Mouse (Mus musculus): ENCODE data around the gene Upf3b.
"Not testable (repeated sequence)": the region's sequence is repeated elsewhere in the genome, so short reads cannot be mapped to it uniquely, and the experiment has no call there.

The Upf3b gene

GRCm38 (mm10) chrX:37110193-37110880, at the start of gene Upf3b:
TSS of gene Upf3b (minus strand) at chrX:37110322.
- peak; percentile 89 for DNase-seq (ENCODE audit: extremely low spot score)

GRCm38 (mm10) chrX:37157839-37158238, 47.7 kb upstream of the Upf3b start:
- DNase-seq (ENCODE audit: extremely low spot score): no peak

- DNase-seq (ENCODE audit: extremely low spot score): no peak
Measured at GRCm38 (mm10) chrX:37144954-37145353, 34.8 kb upstream of the Upf3b start.

- not testable (repeated sequence) for DNase-seq (ENCODE audit: extremely low spot score)
Measured at GRCm38 (mm10) chrX:37144498-37144897, 34.4 kb upstream of the Upf3b start.

GRCm38 (mm10) chrX:37141732-37142131, 31.6 kb upstream of the Upf3b start:
- no peak for DNase-seq (ENCODE audit: extremely low spot score)

- peak; percentile 78 for DNase-seq (ENCODE audit: extremely low spot score)
Measured at GRCm38 (mm10) chrX:37126671-37127358, 16.7 kb upstream of the Upf3b start, which contains the start of gene Nkap. TSS of gene Nkap (plus strand) at chrX:37126795.

GRCm38 (mm10) chrX:37125511-37125910, 15.4 kb upstream of the Upf3b start:
- DNase-seq (ENCODE audit: extremely low spot score): no peak

GRCm38 (mm10) chrX:37120212-37120611, 10.1 kb upstream of the Upf3b start:
- no peak for DNase-seq (ENCODE audit: extremely low spot score)

GRCm38 (mm10) chrX:37119585-37119984, 9.5 kb upstream of the Upf3b start:
- no peak for DNase-seq (ENCODE audit: extremely low spot score)

- no peak for DNase-seq (ENCODE audit: extremely low spot score)
Measured at GRCm38 (mm10) chrX:37117085-37117484, 7.0 kb upstream of the Upf3b start.

- no peak for DNase-seq (ENCODE audit: extremely low spot score)
Measured at GRCm38 (mm10) chrX:37110881-37111193, 715 bp upstream of the Upf3b start.

- DNase-seq (ENCODE audit: extremely low spot score): no peak
Measured at GRCm38 (mm10) chrX:37109526-37110192, 463 bp downstream of the Upf3b start.

GRCm38 (mm10) chrX:37103826-37104225, 6.3 kb downstream of the Upf3b start:
- no peak for DNase-seq (ENCODE audit: extremely low spot score)

- no peak for DNase-seq (ENCODE audit: extremely low spot score)
Measured at GRCm38 (mm10) chrX:37098681-37099080, 11.4 kb downstream of the Upf3b start.

- no peak for DNase-seq (ENCODE audit: extremely low spot score)
Measured at GRCm38 (mm10) chrX:37095106-37095768, 14.9 kb downstream of the Upf3b start.

GRCm38 (mm10) chrX:37091457-37091856, 18.7 kb downstream of the Upf3b start:
- no peak for DNase-seq (ENCODE audit: extremely low spot score)

- DNase-seq (ENCODE audit: extremely low spot score): no peak
Measured at GRCm38 (mm10) chrX:37088778-37089177, 21.3 kb downstream of the Upf3b start.

GRCm38 (mm10) chrX:37085665-37086064, 24.5 kb downstream of the Upf3b start:
- no peak for DNase-seq (ENCODE audit: extremely low spot score)

GRCm38 (mm10) chrX:37084927-37085660, 25.0 kb downstream of the Upf3b start, which contains the start of gene Rpl39:
TSS of gene Rpl39 (minus strand) at chrX:37085402.
- DNase-seq (ENCODE audit: extremely low spot score): peak; percentile 84

- DNase-seq (ENCODE audit: extremely low spot score): no peak
Measured at GRCm38 (mm10) chrX:37084318-37084926, 25.7 kb downstream of the Upf3b start.

GRCm38 (mm10) chrX:37081194-37081593, 28.9 kb downstream of the Upf3b start:
- no peak for DNase-seq (ENCODE audit: extremely low spot score)
